Mouse (Mus musculus): ENCODE measurements at regions not wholly inside any gene's neighbourhood (a gene's known extent, or its start where the extent isn't known, plus 50 kb on each side); places are given as distances from the start of the nearest gene placed in this dataset.
A peak's percentile ranks its signal among the peaks of the same experiment; 100 is the strongest.

DNA sequence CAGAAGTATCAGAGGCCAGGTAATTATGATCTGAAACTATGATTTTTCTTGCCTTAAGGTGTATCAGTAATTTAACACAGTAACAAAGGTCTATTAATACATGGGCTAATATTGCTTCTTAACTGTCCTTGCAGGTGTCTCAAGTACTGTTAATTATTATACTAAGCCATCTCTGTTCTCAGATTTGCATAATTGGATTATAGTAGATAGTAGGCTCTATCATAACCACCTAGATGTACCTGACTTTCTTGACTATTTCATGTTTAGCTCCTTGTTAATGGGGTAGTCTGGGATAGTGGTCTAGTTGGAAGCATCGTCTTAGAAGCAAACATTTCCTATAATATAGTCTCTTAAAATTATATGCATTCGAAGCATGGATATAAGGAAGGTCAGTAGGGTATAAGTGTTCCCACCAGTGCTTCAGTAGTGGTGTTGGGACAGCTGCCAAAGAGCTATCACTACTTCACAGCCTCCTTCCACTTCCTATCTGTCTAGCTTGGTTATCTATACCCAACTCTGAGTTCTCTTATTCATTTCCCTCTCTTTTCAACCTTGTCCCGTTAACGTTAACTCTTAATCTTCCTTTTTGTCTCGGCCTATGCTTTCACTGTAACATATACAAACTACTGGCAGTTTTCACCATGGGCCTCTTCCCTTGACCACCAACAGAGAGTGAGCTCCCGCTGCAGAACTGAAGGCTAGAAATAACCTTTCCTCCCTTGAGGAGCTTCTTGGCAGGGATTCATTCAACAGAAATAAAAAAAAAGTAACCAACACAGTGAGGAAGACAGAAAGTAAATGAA is 630.9 kb upstream of the Lcorl start:
- DNase-seq (ENCODE audit: low spot score in 2 of 2), result no peak

DNA sequence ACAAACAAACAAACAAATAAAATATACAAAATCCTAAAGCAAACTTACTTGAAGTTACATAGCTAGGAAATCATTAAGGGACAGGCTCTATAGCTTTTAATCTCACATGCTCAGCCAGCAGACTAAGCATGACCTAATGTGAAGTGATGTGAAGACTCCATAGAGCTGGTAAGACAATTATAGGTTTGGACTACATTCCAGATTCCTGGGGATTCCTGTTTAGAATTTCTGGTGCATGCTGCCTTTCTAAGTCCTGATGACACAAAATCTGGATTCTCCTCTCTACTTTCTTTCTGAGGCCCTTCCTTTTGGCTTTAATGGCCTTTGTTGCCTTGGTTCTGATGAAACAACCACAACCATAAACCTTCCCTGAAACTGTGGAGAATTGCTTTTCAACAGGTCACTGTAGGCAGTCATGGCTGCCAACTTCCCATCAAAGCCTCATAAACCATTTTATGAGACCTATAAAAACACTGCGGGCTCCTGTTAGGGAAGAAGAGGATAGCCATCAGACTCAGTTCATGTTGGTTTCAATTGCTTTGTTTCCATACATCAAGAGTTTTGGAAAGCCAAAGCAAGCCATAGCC is 629.4 kb upstream of the Lcorl start:
- no peak for DNase-seq (ENCODE audit: low spot score in 2 of 2)

DNA sequence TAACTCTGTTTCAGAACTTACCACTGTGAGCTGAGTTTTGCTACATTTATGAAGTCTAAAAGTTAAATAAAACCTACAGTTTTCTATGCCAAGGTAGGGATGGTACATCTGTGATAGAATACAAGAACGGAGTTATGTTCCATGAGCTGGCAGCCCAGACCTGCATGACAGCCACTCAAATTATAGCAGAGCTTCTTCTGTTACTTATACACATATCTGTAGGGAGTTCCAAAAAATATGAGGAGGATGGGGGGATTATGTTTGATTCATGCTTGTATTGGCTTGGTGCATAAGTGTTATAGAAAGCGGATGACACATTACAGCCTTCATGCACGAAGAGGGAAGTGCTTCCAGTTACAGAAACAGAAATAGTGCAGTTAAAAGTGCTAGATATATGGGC is 598.9 kb upstream of the Lcorl start:
- no peak for DNase-seq (ENCODE audit: low spot score in 2 of 2)

DNA sequence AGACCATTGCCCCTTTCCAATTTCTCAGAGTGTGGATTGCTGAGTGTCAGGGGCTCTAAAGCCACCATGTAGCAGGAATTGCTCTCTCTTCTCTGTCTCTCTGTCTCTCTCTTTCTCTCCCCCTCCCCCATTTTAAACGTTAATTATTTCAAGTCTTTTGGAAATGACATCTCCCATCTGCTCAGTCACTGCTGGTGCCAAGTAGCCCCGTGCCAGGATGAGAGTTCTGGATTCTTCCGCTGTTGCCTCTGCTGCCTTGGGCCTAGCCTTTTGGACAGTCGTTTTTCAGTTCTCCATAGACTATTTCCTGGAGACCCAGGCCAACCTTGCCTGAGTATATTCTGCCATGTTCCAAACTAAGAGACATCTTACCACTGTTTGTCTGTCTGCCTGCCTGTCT is 590.9 kb upstream of the Lcorl start:
- DNase-seq (ENCODE audit: low spot score in 2 of 2), result no peak

DNA sequence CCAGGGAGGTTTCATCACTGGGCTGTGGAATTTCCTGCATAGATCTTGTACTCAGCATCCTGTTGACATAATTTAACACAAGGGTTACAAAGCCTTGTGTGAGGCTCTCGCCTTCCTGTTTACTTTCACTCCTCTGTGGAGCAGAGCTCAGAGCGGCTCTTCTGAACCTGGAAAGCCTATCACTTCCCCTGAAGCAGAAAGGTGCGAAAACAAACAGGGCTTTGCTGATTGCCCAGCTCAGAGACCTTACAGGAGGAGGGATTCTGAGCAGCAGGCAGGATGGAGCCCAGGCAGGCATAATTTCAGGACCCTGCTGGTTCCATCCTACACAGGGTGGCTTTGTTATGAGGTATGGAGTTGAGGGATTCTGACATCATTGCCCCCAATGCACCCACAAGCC is 588.4 kb upstream of the Lcorl start:
- DNase-seq (ENCODE audit: low spot score in 2 of 2), result no peak

DNA sequence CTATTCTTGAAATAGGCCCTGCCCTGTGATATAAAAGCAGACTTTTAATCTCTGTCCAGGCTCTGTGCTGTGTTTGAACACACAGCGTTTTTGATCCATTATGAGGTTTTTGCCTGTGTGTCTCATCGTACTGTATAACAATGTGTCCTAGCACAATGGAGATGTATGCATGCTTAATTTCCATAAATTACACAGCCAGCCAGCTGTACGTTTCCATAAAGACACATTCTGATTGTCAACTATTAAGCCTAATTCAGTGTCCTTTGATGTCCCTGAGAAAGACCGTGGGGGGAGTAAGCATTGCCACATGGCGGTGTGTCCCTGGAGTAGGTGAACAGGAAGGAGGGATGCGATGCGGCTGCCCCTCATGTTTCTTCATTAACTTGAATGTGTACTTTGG is 587.7 kb upstream of the Lcorl start:
- DNase-seq (ENCODE audit: low spot score in 2 of 2), result no peak

DNA sequence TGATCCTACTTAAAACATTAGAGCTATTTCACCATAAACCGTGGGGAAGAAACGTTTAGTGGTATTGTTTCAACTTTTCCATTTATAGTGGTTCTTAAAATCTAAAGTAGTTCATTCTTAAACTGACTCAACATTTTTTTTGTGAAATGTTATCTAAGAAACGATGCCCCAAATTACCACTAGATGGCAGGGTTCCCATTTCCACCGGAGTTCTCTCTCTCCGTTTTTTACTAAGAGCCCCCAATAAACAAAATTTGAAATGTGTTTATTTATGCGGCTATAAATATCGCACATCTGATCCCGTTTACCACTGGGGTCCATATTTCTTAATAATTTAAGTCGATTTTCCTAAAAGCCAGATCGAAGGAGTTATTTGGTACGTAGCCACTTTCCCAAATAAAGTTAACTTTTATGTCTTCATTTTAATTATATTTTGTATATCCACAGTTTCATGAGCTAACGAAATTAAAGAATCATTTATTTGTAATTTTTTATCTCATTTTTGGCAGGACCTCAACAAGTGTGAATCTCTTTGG is 586.5 kb upstream of the Lcorl start:
- peak in 1 of 2 experiments; percentile 9 for DNase-seq (ENCODE audit: low spot score in 2 of 2)

DNA sequence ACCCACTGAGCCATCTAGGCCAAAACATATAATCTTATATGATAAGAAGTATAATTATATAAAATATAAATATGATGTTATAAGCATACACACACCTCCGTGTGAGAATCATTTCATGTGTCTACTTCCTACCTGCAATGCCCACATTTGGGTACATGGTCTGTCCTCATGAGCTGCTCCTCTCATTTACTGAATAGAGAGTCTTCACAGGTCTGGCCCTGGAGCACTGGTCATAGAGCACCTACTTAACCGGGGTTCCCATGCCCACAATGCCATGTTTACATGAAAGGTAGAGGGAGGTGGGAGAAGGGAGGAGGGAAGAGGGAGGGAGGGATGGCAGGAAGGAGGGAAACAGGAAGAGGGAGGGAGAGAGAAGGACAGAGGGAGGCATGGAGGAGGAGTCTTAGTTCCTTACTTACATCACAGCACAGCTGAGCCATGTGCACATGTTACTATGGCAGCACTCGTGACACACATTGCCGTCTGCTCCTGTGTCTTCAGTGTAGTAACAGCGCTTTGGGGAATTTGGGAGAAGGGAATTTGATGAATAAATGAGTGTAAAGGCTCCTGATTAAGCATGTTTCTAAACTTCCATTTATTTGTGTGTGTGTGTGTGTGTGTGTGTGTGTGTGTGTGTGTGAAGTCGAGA is 585.3 kb upstream of the Lcorl start:
- peak in 1 of 2 experiments; percentile 11 for DNase-seq (ENCODE audit: low spot score in 2 of 2)

DNA sequence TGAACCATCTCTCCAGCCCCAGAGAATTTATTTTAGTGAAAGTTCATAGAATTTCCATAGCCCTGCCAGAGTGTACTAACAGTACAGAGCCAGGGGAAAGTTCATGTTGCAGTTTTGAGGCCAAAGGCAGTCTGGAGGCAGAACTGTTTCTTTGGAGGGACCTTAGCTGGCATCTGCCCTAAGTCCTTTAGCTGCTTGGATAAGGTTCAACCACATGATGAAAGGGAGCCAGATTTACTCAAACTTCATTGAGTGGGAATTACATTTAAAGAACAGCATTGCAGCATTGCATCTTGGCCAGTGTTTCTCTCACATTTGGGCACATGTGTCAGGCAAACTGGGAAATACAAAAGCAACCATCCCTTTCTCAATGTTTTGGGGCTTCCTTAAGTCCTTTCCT is 584.3 kb upstream of the Lcorl start:
- no peak for DNase-seq (ENCODE audit: low spot score in 2 of 2)

DNA sequence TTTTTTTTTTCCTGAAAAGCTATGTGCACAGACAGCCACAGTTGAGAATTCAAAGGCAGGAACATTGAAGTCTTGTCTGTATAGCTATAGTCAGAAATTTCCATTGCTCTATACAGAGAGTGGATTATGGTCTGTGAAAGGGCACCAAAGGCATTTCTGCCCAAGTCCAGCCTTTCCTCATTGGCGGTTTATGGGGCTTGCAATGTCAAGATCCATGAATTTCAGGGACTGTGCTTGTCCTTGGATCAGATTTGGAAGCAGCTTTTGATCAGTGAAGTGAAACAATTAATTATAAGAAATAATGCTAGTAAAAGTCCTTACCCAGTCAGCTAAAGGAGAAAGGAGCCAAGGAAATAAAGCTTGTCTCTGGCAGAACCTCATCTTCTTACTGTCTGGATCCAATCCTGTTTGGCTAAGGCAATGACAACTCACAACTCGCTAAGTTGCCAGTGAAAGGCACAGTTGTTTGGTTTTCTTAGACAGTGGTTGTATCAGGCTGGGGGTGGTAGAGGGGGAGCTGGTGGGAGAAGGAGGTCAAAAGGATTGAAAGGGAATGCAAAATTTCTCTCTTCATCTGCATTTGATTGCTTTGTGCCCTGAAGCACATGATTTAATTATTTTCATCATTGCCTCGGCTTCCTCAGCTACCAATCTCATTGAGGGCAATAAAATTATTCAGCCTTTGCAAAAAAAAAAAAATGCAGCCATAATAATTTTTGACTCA is 574.4 kb upstream of the Lcorl start:
- no peak for DNase-seq (ENCODE audit: low spot score in 2 of 2)

DNA sequence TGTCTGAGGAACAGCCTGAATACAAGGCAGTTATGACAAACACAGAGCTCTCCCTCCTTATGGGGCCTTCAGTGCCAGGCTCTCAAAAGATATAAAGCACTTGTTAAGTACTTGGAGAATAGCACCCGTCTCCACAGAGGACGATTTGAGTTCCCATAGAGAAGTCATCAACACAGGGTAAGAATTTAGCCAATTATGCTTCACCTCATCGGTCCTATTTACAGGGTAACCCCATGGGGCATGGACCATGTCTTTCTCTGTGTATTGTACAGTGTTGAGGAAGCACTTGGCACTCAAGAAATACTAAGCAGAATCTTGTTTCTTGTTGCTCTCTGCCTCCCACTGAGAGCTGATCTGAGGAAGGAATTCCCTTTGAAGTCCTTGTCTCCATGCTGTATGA is 565.3 kb upstream of the Lcorl start:
- no peak for DNase-seq (ENCODE audit: low spot score in 2 of 2)

DNA sequence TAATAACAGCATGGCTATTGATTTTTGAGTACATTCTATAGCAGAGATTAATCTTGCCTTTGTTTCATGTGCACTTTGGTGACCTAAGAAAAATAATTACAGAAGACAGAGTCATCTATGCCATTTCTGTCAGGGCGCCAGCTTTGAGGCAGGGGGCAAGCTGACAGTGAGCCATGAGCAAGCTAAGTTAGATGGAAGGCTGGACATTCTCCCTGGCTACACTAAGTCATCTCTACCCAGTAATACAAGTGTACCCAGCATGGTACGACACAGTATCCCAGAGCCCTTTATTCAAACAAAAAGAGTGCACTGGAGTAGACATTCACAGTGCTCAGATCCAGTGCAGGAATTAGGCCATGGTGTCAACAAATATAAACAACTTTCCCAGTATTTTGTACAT is 549.6 kb upstream of the Lcorl start:
- DNase-seq (ENCODE audit: low spot score in 2 of 2), result no peak

DNA sequence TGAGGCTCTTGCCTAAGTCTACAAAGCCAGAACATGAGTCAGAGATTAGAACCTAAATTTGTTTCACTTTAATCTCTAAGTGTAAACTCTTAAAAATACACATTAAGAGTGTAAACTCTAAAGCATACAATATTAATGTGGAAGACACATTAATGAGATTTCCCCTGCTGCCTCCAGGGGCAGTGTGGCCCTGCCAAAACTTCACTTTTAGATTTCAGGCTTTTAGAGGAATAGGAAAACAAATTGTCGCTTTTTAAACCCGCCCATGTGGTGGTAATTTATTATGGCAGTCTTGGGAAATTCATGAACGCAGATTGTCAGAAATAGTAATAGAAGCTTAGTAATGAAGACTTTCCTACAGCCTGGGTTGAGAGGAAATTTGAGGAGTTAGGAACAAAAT is 549.0 kb upstream of the Lcorl start:
- DNase-seq (ENCODE audit: low spot score in 2 of 2), result no peak

DNA sequence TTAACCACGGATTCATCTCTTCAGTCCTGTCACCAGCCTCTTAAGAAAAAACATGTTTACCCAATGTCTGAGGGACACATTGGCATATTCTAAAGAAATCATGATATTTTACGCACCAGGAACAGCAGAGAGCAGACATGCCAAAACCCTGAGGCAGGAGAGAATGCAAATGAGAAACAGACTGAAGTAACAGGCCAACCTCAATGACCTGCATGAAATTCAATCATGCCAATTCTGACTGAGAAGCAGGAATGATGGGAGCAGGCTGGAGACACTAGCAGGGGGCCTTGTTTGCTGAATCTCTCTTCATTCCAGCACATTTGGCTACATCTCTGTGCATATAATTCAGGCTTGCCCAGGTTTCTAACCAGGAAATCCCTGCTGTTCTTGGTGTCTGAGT is 529.2 kb upstream of the Lcorl start:
- no peak for DNase-seq (ENCODE audit: low spot score in 2 of 2)

DNA sequence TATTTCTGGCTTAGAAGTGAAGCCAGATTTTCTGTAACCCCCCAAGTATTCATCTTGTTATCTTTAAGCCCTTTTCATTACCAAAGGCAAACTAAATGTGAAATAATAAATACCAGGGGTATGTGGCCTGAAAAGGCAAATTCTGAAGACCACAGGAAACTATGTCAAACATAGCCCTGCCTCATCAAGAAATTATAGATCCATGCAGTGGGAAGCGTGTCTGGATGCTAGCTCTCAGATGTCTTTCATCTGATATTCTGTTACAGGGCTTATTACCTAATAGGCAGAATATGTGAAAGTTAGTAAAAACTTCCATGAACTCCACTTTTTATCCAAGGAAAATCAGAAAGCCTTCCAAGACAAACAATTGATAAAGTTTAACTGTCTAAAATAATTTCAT is 509.9 kb upstream of the Lcorl start:
- DNase-seq (ENCODE audit: low spot score in 2 of 2), result no peak

DNA sequence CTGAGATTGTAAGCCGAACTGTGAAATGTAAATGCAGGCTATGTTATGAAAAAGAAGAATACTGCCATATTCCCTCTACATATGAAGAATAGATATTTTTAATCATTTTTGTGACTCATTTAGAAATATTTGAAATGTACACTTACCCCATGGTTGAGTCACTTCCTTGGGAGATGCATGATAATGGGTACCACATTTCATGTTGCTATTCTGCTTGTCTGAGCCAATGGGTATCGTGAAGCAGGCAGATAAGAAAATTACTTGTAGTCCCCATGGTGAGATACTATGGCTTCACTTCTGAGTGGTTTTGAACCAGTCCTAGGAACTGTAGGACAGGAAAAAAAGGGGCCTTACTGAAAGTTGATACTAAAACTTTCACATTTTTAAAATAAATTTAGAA is 506.2 kb upstream of the Lcorl start:
- no peak for DNase-seq (ENCODE audit: low spot score in 2 of 2)

DNA sequence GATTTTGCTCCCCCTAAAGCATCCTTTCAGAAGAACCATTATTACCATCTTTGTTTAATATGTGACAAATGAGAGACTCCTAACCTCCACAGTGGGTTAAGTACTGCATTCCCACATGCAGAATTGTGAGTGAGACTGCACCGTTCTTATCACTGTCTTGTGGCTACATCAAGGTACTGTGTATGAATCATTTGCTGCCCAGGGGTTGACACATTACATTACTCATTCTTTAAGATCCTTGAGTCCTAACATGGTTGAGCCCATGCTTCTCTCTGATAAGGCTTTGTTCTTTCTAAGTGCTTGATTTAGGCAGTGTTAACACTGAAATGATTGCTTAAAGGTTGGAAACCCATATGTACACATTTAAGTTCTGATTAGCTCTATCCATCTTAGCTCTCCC is 504.2 kb upstream of the Lcorl start:
- DNase-seq (ENCODE audit: low spot score in 2 of 2), result no peak

DNA sequence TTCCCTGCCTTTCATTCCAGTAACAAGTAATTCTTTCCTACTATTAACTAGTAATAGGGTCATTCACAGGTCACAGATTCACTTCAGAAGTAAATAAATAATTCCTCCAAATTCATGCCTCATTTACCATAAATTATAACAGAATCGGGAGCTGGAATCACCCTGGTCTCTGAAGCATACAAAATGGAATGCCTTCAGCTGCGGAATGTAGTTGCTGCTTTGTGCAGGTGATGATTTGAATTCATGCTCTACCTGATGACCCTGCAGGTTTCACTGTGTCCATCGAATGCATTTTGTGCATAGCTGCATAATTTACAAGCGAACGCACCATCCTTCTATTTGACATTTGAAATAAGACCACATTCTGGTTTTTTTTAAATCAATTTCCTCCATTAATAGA is 491.0 kb upstream of the Lcorl start:
- no peak for DNase-seq (ENCODE audit: low spot score in 2 of 2)

DNA sequence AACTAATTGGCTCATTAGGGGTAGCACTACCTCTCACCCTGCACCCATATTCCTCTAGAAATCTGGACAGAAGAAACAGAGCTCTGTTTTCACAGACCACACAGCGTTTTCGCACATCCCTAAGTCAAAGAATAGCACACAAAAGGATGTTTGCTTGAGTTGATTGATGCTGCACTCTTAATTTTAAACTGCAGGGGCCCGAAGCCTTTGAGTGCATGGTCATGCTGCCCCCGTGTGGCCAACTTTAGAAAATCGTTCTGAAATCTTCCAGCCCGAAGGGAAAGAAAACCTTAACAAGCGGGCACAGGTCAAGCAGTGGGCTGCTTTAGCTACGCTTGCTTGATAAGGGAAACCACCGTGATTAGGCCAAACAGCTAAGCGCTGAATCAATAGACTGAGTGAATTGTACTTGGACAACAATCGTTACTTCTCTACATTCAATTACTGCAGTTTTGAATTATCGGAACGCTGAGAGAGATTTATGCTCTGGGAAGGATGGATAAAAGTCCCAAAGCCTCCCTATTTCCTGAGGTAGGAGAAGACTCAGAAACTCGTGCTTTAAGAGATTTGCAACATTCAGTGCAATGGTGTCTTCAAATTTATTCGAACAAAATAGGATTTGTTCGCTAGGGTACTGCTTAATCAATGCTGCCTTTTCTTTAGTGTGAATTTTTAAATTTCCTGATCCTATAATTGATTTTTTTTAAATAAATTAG is 490.1 kb upstream of the Lcorl start:
- peak; percentile 82 to 84 for DNase-seq (ENCODE audit: low spot score in 2 of 2)

DNA sequence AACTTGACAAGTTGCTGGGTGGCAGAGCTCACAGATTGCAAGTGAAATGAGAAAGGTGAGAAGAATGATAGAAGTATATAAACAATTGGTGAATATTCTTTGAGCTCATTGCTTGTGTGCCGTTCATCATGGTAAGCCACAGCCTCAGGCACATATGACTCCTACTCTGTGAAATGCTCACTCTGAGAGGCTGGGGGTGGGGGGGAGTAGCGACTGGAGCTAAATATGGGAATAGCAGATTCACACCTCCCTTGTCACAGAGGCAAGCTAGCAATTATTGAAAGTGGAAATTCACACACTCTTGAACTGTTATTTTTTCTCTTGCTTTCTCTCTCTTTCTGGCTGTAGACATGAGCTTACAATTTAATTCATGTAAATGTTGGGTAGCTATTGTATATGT is 481.0 kb upstream of the Lcorl start:
- peak in 1 of 2 experiments; percentile 3 for DNase-seq (ENCODE audit: low spot score in 2 of 2)

DNA sequence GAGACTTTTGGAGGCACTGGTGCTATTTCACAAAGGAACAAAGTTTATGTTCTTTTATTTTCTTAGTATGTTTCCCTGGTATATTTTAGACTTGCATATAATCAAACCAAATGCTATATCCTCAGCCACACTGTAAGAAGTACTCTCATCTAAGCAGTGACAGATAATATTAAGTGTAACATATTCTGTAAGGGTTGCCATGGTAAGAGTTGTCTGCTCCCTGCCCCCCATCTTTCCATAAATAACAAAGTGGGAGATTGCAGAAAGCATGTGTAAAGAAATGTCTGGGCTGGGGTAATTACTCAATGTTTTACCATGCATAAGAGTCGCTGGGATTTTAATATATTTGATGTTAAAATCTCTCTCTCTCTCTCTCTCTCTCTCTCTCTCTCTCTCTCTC is 473.5 kb upstream of the Lcorl start:
- DNase-seq (ENCODE audit: low spot score in 2 of 2), result no peak
